Comparison of ENCODE assay signal across 10 mouse cellular contexts in the genomic region with DNA sequence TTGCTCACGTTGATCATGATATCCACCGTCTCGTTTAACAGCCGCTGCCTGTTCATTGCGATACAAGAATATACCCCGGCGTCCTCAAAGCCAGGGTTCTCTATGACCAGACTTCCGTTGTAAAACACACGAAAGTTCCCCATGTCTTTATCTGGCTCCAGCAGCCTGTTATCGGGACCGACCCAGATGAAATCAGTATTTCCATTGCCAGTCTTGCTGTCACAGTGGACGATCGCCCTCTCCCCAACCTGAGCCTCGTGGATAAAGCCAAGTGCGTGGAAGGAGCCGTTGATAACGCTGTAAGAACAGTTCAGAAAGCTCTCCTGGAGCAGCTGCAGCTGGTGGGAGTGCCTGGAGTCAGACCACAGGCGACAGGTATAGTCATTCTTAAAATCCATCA. TPM values are rescaled to one million over a fixed set of nuclear protein-coding genes. Genes with fewer than 3 reads are reported as not detected.
DNase-seq lines count a peak whose midpoint lies in the region; ATAC-seq and TF ChIP-seq lines count a peak whose summit lies in the region.
"Had no signal": no experiment of that assay in that cellular context is flagged by ENCODE, and none has a peak within 500 bp of the region (broad histone marks: within the 10 kb centered on the region; RNA-seq: fewer than 3 reads in every experiment).

No protein-coding gene starts in this region.

- peak overlapping the region; percentile 6; the same call in 1 of the 2 replicates for H3K4me2 ChIP-seq in hindbrain, embryonic 13.5 days
- H3K4me2 ChIP-seq in hindbrain, embryonic 12.5 days (replicated peaks) = no peak overlapping the region
- peak overlapping the region; percentile 98 for H3K4me2 ChIP-seq in liver, postnatal 0 days (ENCODE audit: low read depth, low read length)

- H3K9me3 ChIP-seq in hindbrain, embryonic 13.5 days = no peaks in the 10 kb centered on the region; the same call in 1 of the 2 replicates
- H3K9me3 ChIP-seq in hindbrain, embryonic 12.5 days (replicated peaks) = no peaks in the 10 kb centered on the region
- no peaks in the 10 kb centered on the region for H3K9me3 ChIP-seq in liver, postnatal 0 days (ENCODE audit: low read length)
- no peaks in the 10 kb centered on the region for H3K9me3 ChIP-seq in forebrain, embryonic 10.5 days
- H3K9me3 ChIP-seq: embryonic facial prominence, embryonic 13.5 days; limb, embryonic 15.5 days had no signal

- no peaks in the 10 kb centered on the region for H3K36me3 ChIP-seq in hindbrain, embryonic 13.5 days
- H3K36me3 ChIP-seq in hindbrain, embryonic 12.5 days = 0 out of 2 replicates have a peak, but pooled peaks cover 3% of the 10 kb centered on the region
- H3K36me3 ChIP-seq in liver, postnatal 0 days (replicated peaks; ENCODE audit: insufficient read depth, low read length) = no peaks in the 10 kb centered on the region
- no peaks in the 10 kb centered on the region for H3K36me3 ChIP-seq in forebrain, embryonic 10.5 days (replicated peaks)
- H3K36me3 ChIP-seq: embryonic facial prominence, embryonic 13.5 days; limb, embryonic 15.5 days had no signal

- H3K9ac ChIP-seq in hindbrain, embryonic 13.5 days = no peak overlapping the region
- H3K9ac ChIP-seq in hindbrain, embryonic 12.5 days = no peak overlapping the region
- H3K9ac ChIP-seq in liver, postnatal 0 days (replicated peaks) = no peak overlapping the region
- H3K9ac ChIP-seq: embryonic facial prominence, embryonic 13.5 days; limb, embryonic 15.5 days had no signal

- H3K27ac ChIP-seq in hindbrain, embryonic 13.5 days = no peak overlapping the region
- H3K27ac ChIP-seq in hindbrain, embryonic 12.5 days = no peak overlapping the region
- no peak overlapping the region for H3K27ac ChIP-seq in brown adipose tissue, adult 24 weeks (replicated peaks; ENCODE audit: low read depth, low read length)
- no peak overlapping the region for H3K27ac ChIP-seq in liver, postnatal 0 days (ENCODE audit: low read depth)
- no peak overlapping the region for H3K27ac ChIP-seq in forebrain, embryonic 10.5 days
- H3K27ac ChIP-seq: embryonic facial prominence, embryonic 13.5 days; limb, embryonic 15.5 days had no signal

- H3K4me3 ChIP-seq in hindbrain, embryonic 13.5 days = no peak overlapping the region
- H3K4me3 ChIP-seq in hindbrain, embryonic 12.5 days = no peak overlapping the region
- 0 out of 2 replicates have a peak overlapping the region, but pooled peaks have one; percentile 9 for H3K4me3 ChIP-seq in brown adipose tissue, adult 24 weeks (ENCODE audit: insufficient read depth, low read depth, low read length)
- no peak overlapping the region for H3K4me3 ChIP-seq in liver, postnatal 0 days (ENCODE audit: low read depth, low read length)
- H3K4me3 ChIP-seq in forebrain, embryonic 10.5 days = no peak overlapping the region
- H3K4me3 ChIP-seq: embryonic facial prominence, embryonic 13.5 days had no signal

- TF ChIP-seq EP300 in liver, postnatal 0 days (IDR thresholded peaks at IDR 0.05; ENCODE audit: low read depth) = peak; percentile 91

- no peak for ATAC-seq in hindbrain, embryonic 13.5 days (ENCODE audit: low FRiP score)
- ATAC-seq in hindbrain, embryonic 12.5 days (ENCODE audit: low FRiP score) = no peak
- ATAC-seq in liver, postnatal 0 days = peak; percentile 17

- peaks cover 32% of the 10 kb centered on the region for H3K4me1 ChIP-seq in hindbrain, embryonic 13.5 days (replicated peaks)
- H3K4me1 ChIP-seq in hindbrain, embryonic 12.5 days = peaks cover 12% of the 10 kb centered on the region
- H3K4me1 ChIP-seq in brown adipose tissue, adult 24 weeks (ENCODE audit: control insufficient read depth, insufficient read depth, insufficient read length, low read length) = no peaks in the 10 kb centered on the region
- H3K4me1 ChIP-seq in liver, postnatal 0 days (ENCODE audit: insufficient read depth) = peaks cover 3% of the 10 kb centered on the region; the same call in 1 of the 2 replicates
- H3K4me1 ChIP-seq in forebrain, embryonic 10.5 days = peaks cover 21% of the 10 kb centered on the region

- TF ChIP-seq CTCF in liver, postnatal 0 days (IDR thresholded peaks at IDR 0.05; ENCODE audit: low read depth) = no peak

- WGBS in hindbrain, embryonic 13.5 days = 85% methylated on average over 18 of the region's 18 CpGs
- 89% methylated on average over 18 of the region's 18 CpGs for WGBS in hindbrain, embryonic 12.5 days
- 35% methylated on average over 18 of the region's 18 CpGs for WGBS in liver, postnatal 0 days (ENCODE audit: insufficient replicate concordance)
- whole genome bisulfite sequencing in forebrain, embryonic 10.5 days = 89% methylated on average over 18 of the region's 18 CpGs

- DNase-seq in CD4-positive helper T cell, adult 2 months (ENCODE audit: low read depth, low spot score) = peak; percentile 37
- peak; percentile 29 for DNase-seq in liver, postnatal 0 days
- DNase-seq in forebrain, embryonic 10.5 days (ENCODE audit: extremely low spot score, low spot score) = no peak
- DNase-seq in layer of hippocampus, postnatal 25 days (ENCODE audit: extremely low spot score in 1 of 2, low spot score in 1 of 2) = no peak
- DNase-seq: cerebellum, adult 11-12 months had no signal

- peaks cover 18% of the 10 kb centered on the region for H3K27me3 ChIP-seq in hindbrain, embryonic 13.5 days
- H3K27me3 ChIP-seq in hindbrain, embryonic 12.5 days = peaks cover 13% of the 10 kb centered on the region; the same call in 1 of the 2 replicates
- H3K27me3 ChIP-seq in liver, postnatal 0 days (ENCODE audit: insufficient read depth, low read length) = peaks cover 26% of the 10 kb centered on the region
- peaks cover 25% of the 10 kb centered on the region for H3K27me3 ChIP-seq in forebrain, embryonic 10.5 days (ENCODE audit: poor library complexity, severe bottlenecking)

RNA-seq across cellular contexts. Expression of a gene that starts 1.5 kb away (rescaled TPM):
- polyA plus RNA-seq in hindbrain, embryonic 13.5 days (2015; fragmentation: Nextera tagmentation; extraction: Ambion mirVana) = 4.2 and 4.5 TPM in 2 replicates
- polyA plus RNA-seq in hindbrain, embryonic 12.5 days (2016; fragmentation: Nextera tagmentation; extraction: Ambion mirVana) = 2.7 and 3.5 TPM in 2 replicates
- polyA plus RNA-seq in brown adipose tissue, adult 24 weeks (2012; ENCODE audit: insufficient read depth, insufficient read length, missing spikeins) = 1.5 and 1.9 TPM in 2 replicates
- 2.5 and 2.8 TPM in 2 replicates for polyA plus RNA-seq in liver, postnatal 0 days (2015; fragmentation: Nextera tagmentation; extraction: Ambion mirVana)
- polyA plus RNA-seq in forebrain, embryonic 10.5 days (2016; fragmentation: Nextera tagmentation; extraction: Ambion mirVana) = 2.8 and 3.2 TPM in 2 replicates
- total RNA-seq in layer of hippocampus, postnatal 25 days (2021) = 1 to 10 TPM; 9.3 to 9.6 TPM

RNA-seq across cellular contexts. Expression of a gene that starts 1.7 kb away (rescaled TPM):
- polyA plus RNA-seq in hindbrain, embryonic 13.5 days (2015; fragmentation: Nextera tagmentation; extraction: Ambion mirVana) = 7.2 and 8.7 TPM in 2 replicates
- polyA plus RNA-seq in hindbrain, embryonic 12.5 days (2016; fragmentation: Nextera tagmentation; extraction: Ambion mirVana) = 8.0 and 9.1 TPM in 2 replicates
- 1.1 and 2.4 TPM in 2 replicates for polyA plus RNA-seq in brown adipose tissue, adult 24 weeks (2012; ENCODE audit: insufficient read depth, insufficient read length, missing spikeins)
- polyA plus RNA-seq in liver, postnatal 0 days (2015; fragmentation: Nextera tagmentation; extraction: Ambion mirVana) = 2.9 and 3.0 TPM in 2 replicates
- polyA plus RNA-seq in forebrain, embryonic 10.5 days (2016; fragmentation: Nextera tagmentation; extraction: Ambion mirVana) = 2.5 TPM in 2 replicates
- total RNA-seq in layer of hippocampus, postnatal 25 days (2021) = 10 to 100 TPM; 19.5 to 21.0 TPM

Comparison
In these comparisons a context has a peak if more than half of its experiments do, and no peak if none do; other contexts are left out.
1. DNase-seq: peak in CD4-positive helper T cell, adult 2 months (single experiment) and liver, postnatal 0 days (single experiment); none in forebrain, embryonic 10.5 days (single experiment) and layer of hippocampus, postnatal 25 days (0 of 2).